Mouse (Mus musculus): ENCODE results near the gene Slc29a4.

DNA sequence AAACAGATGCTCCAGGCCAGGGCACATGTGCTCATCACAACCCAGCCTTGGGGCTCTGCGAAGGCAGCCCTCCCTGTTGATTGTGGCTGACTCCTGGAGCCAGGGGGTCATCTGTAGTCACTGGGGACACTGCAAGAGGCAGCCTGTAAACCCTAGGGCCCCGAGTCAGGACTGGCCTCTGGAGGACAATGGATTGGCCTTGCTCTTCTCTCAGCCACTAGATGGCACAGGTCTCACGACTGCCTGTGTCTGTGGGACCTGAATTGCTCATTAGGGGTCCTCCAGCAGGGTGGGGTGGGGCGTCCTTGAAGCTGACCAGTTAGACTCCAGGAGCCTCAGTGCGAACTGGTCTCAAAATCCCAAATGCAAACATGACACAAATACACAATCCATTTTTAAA is 19.2 kb upstream of the Slc29a4 start:
- peak; percentile 54 for TF ChIP-seq CTCF (IDR thresholded peaks at IDR 0.05; ENCODE audit: low read depth)
- no peak for TF ChIP-seq EP300 (IDR thresholded peaks at IDR 0.05; ENCODE audit: low read depth)
